Comparison of ENCODE assay signal across 8 mouse cellular contexts in genomic region chr8:105707498-105708403, GRCm38 (mm10). TPM values are rescaled to one million over a fixed set of nuclear protein-coding genes. Genes with fewer than 3 reads are reported as not detected.
A peak's percentile ranks its signal among the peaks of the same experiment; 100 is the strongest.
DNase-seq lines count a peak whose midpoint lies in the region; ATAC-seq and TF ChIP-seq lines count a peak whose summit lies in the region.

Gene 4933405L10Rik, plus strand, starts transcription at chr8:105707655.
Gene Enkd1, minus strand, starts transcription at chr8:105708210.

- H3K4me3 ChIP-seq in hindbrain, embryonic 13.5 days = peak within 1 kb of the TSS; percentile 63

- no peaks in the 10 kb centered on the region for H3K27me3 ChIP-seq in Patski
- no peaks in the 10 kb centered on the region for H3K27me3 ChIP-seq in hindbrain, embryonic 13.5 days

- peaks cover 23% of the 10 kb centered on the region for H3K4me1 ChIP-seq in hindbrain, embryonic 13.5 days (replicated peaks)

- no peaks in the 10 kb centered on the region for H3K9me3 ChIP-seq in hindbrain, embryonic 13.5 days

- peak within 1 kb of the TSS; percentile 95 for H3K4me2 ChIP-seq in hindbrain, embryonic 13.5 days

- H3K27ac ChIP-seq in hindbrain, embryonic 13.5 days = no peak within 1 kb of the TSS

- TF ChIP-seq CTCF in Patski (IDR thresholded peaks at IDR 0.05) = no peak

- POLR2A ChIA-PET in Patski (lab: Charles Lee) = no interaction called here

- CTCF ChIA-PET in Patski (lab: Charles Lee) = interaction anchor here (0.9 kb wide), 1 partner anchor 63 kb away, joined by 3 read pairs; no protein-coding TSS in a partner anchor

- H3K36me3 ChIP-seq in hindbrain, embryonic 13.5 days = peaks cover 19% of the 10 kb centered on the region

- WGBS in hindbrain, embryonic 13.5 days = under 1% methylated on average over 55 of the region's 55 CpGs

- peak; percentile 56 for DNase-seq in Patski (ENCODE audit: low read depth, low spot score)
- DNase-seq in cerebellum, adult 9-11 months = peak; percentile 92
- peak; percentile 80 to 85 for DNase-seq in frontal cortex, postnatal 14 days (ENCODE audit: low spot score in 2 of 2)
- peak; percentile 67 to 68 for DNase-seq in layer of hippocampus, postnatal 25 days (ENCODE audit: extremely low spot score in 1 of 2, low spot score in 1 of 2)
- DNase-seq in lung, postnatal 25 days (ENCODE audit: low spot score) = peak; percentile 92
- DNase-seq in retina, embryonic 14.5 days (ENCODE audit: low spot score) = peak; percentile 95
- DNase-seq in thymus, postnatal 4 days = peak; percentile 88

- peak within 1 kb of the TSS; percentile 75 for H3K9ac ChIP-seq in hindbrain, embryonic 13.5 days

- peak; percentile 40 for ATAC-seq in Patski
- ATAC-seq in hindbrain, embryonic 13.5 days (ENCODE audit: low FRiP score) = peak; percentile 78

- in situ Hi-C loops in Patski (cut with MboI; ENCODE audit: low pct_unique_long_range_greater_than_20kb) = no loop called here

RNA-seq across cellular contexts. Expression of gene 4933405L10Rik, which starts in this region (rescaled TPM):
- 1.0 TPM for polyA plus RNA-seq in Patski (2021)
- 0.16 and 0.28 TPM in 2 replicates for polyA plus RNA-seq in hindbrain, embryonic 13.5 days (2015; fragmentation: Nextera tagmentation; extraction: Ambion mirVana)
- total RNA-seq in layer of hippocampus, postnatal 25 days (2021) = not detected

RNA-seq across cellular contexts. Expression of gene Enkd1, which starts in this region (rescaled TPM):
- polyA plus RNA-seq in Patski (2021) = 39.5 TPM
- 12.8 TPM in 2 replicates for polyA plus RNA-seq in hindbrain, embryonic 13.5 days (2015; fragmentation: Nextera tagmentation; extraction: Ambion mirVana)
- total RNA-seq in layer of hippocampus, postnatal 25 days (2021) = 1 to 10 TPM; 8.2 to 9.9 TPM
